Mouse (Mus musculus) heart, postnatal 36 days (tissue): ENCODE data around the gene Ccdc130. TPM values are rescaled to one million over a fixed set of nuclear protein-coding genes. Genes with fewer than 3 reads are reported as not detected.
A peak's percentile ranks its signal among the peaks of the same experiment; 100 is the strongest.

Experiments
- DNase-seq, 2 experiments: peaks; one replicate each; pipeline ENCODE4 v3.0.0; 2021 to 2022
- intact Hi-C: fragments of 180-260 bp; cut with DNase I; formaldehyde crosslinking; loops from one replicate; pipeline ENCODE4 v1.15.1; 2025
- total RNA-seq, 2 experiments: library from RNA; stranded (reverse); gene quantifications; 2 replicates each; pipeline ENCODE4 v1.2.3; 2021

Gene Ccdc130
- total RNA-seq, 2 experiments from 2014 or later: 7.5 to 11.0 TPM

- intact Hi-C loops: no loop called here
- no peak for DNase-seq
Observed at GRCm38 (mm10) chr8:84241821-84242220, 28.4 kb downstream of the Ccdc130 start.

- no peak for DNase-seq
- intact Hi-C loops: no loop called here
Observed at GRCm38 (mm10) chr8:84241167-84241566, 29.0 kb downstream of the Ccdc130 start.

- DNase-seq: peak in 1 of 2 experiments; percentile 24
- intact Hi-C loops: loop anchor here (1.0 to 10.0 kb wide), 2 partner anchors 12 to 47 kb away; partner anchors contain the start of gene D8Ertd738e
Observed at GRCm38 (mm10) chr8:84237542-84238229, 32.5 kb downstream of the Ccdc130 start.

- intact Hi-C loops: loop anchor here (1.0 to 10.0 kb wide), 2 partner anchors 12 to 48 kb away; partner anchors contain the start of gene D8Ertd738e
- peak; percentile 98 to 99 for DNase-seq
Observed at GRCm38 (mm10) chr8:84236998-84237473, 33.1 kb downstream of the Ccdc130 start, which contains the start of gene Zswim4. TSS of gene Zswim4 (minus strand) at chr8:84237055.

- DNase-seq: no peak
- intact Hi-C loops: loop anchor here (10.0 kb wide), 1 partner anchor 48 kb away; no protein-coding TSS in a partner anchor
Observed at GRCm38 (mm10) chr8:84236410-84236997, 33.7 kb downstream of the Ccdc130 start.

- intact Hi-C loops: loop anchor here (10.0 kb wide), 1 partner anchor 49 kb away; no protein-coding TSS in a partner anchor
- peak in 1 of 2 experiments; percentile 22 for DNase-seq
Observed at GRCm38 (mm10) chr8:84235746-84236409, 34.3 kb downstream of the Ccdc130 start.

GRCm38 (mm10) chr8:84233055-84233454, 37.1 kb downstream of the Ccdc130 start:
- DNase-seq: no peak
- intact Hi-C loops: loop anchor here (2.0 to 10.0 kb wide), 2 partner anchors 16 to 52 kb away; no protein-coding TSS in a partner anchor

GRCm38 (mm10) chr8:84230735-84231134, 39.4 kb downstream of the Ccdc130 start:
- intact Hi-C loops: loop anchor here (10.0 kb wide), 1 partner anchor 54 kb away; no protein-coding TSS in a partner anchor
- no peak for DNase-seq

GRCm38 (mm10) chr8:84223322-84224029, 46.7 kb downstream of the Ccdc130 start:
- DNase-seq: no peak
- intact Hi-C loops: no loop called here

- no peak for DNase-seq
- intact Hi-C loops: no loop called here
Observed at GRCm38 (mm10) chr8:84222566-84223165, 47.5 kb downstream of the Ccdc130 start.

GRCm38 (mm10) chr8:84220105-84220504, 50.1 kb downstream of the Ccdc130 start:
- intact Hi-C loops: no loop called here

GRCm38 (mm10) chr8:84218143-84218542, 52.0 kb downstream of the Ccdc130 start:
- no peak for DNase-seq
- intact Hi-C loops: no loop called here

More at GRCm38 (mm10) chr8:84220105-84220504, 50.1 kb downstream of the Ccdc130 start:
- DNase-seq: no peak

GRCm38 (mm10) chr8:84217206-84217605, 53.0 kb downstream of the Ccdc130 start:
- DNase-seq: no peak
- intact Hi-C loops: loop anchor here (2.0 kb wide), 1 partner anchor 16 kb away; no protein-coding TSS in a partner anchor

GRCm38 (mm10) chr8:84213277-84213676, 56.9 kb downstream of the Ccdc130 start:
- intact Hi-C loops: no loop called here
- DNase-seq: no peak

GRCm38 (mm10) chr8:84211881-84212563, 58.2 kb downstream of the Ccdc130 start:
- intact Hi-C loops: no loop called here
- no peak for DNase-seq

- intact Hi-C loops: no loop called here
- DNase-seq: no peak
Observed at GRCm38 (mm10) chr8:84211202-84211601, 59.0 kb downstream of the Ccdc130 start.

- intact Hi-C loops: loop anchor here (1.0 kb wide), 1 partner anchor 24 kb away; no protein-coding TSS in a partner anchor
Observed at GRCm38 (mm10) chr8:84210167-84210791, 59.9 kb downstream of the Ccdc130 start.

More at GRCm38 (mm10) chr8:84210167-84210791, 59.9 kb downstream of the Ccdc130 start:
- peak; percentile 87 to 88 for DNase-seq
